Mouse (Mus musculus) spleen, adult 18-20 months (tissue): ENCODE measurements at regions not wholly inside any gene's neighbourhood (a gene's known extent, or its start where the extent isn't known, plus 50 kb on each side); places are given as distances from the start of the nearest gene placed in this dataset.

Experiments
- DNase-seq, 2 experiments: peaks; one replicate each; pipeline ENCODE4 v3.0.0; 2022; ENCODE audit warnings: mixed read lengths in 2 of 2

GRCm38 (mm10) chr13:53900406-53901025 lies 155.0 kb downstream of the Drd1 start:
- DNase-seq, result no peak

- no peak for DNase-seq
These were observed 157.2 kb downstream of the Drd1 start for GRCm38 (mm10) chr13:53898351-53898750.

GRCm38 (mm10) chr13:53897176-53897575 lies 158.3 kb downstream of the Drd1 start:
- DNase-seq, result no peak

GRCm38 (mm10) chr13:53888411-53888810 lies 167.1 kb downstream of the Drd1 start:
- DNase-seq, result no peak

- no peak for DNase-seq
These were observed 169.7 kb downstream of the Drd1 start for GRCm38 (mm10) chr13:53885756-53886155.

GRCm38 (mm10) chr13:53883206-53883605 lies 172.3 kb downstream of the Drd1 start:
- DNase-seq, result no peak

GRCm38 (mm10) chr13:53880466-53881250 lies 174.8 kb downstream of the Drd1 start:
- no peak for DNase-seq

- no peak for DNase-seq
These were observed 180.0 kb downstream of the Drd1 start for GRCm38 (mm10) chr13:53875546-53875945.

- DNase-seq, result no peak
These were observed 190.2 kb downstream of the Drd1 start for GRCm38 (mm10) chr13:53865323-53865722.

- DNase-seq, result no peak
These were observed 193.2 kb downstream of the Drd1 start for GRCm38 (mm10) chr13:53862336-53862735.

GRCm38 (mm10) chr13:53854196-53854595 lies 201.3 kb downstream of the Drd1 start:
- DNase-seq, result no peak

GRCm38 (mm10) chr13:53850146-53850545 lies 205.4 kb downstream of the Drd1 start:
- DNase-seq, result no peak

- DNase-seq, result no peak
These were observed 209.3 kb downstream of the Drd1 start for GRCm38 (mm10) chr13:53846221-53846620.

- DNase-seq, result no peak
These were observed 209.7 kb downstream of the Drd1 start for GRCm38 (mm10) chr13:53845786-53846185.

- DNase-seq, result no peak
These were observed 229.4 kb downstream of the Drd1 start for GRCm38 (mm10) chr13:53825957-53826580.

- DNase-seq, result no peak
These were observed 233.4 kb downstream of the Drd1 start for GRCm38 (mm10) chr13:53822061-53822460.

- DNase-seq, result no peak
These were observed 239.9 kb downstream of the Drd1 start for GRCm38 (mm10) chr13:53815629-53816028.

- DNase-seq, result no peak
These were observed 241.4 kb downstream of the Drd1 start for GRCm38 (mm10) chr13:53814088-53814487.

GRCm38 (mm10) chr13:53811862-53812261 lies 243.6 kb downstream of the Drd1 start:
- no peak for DNase-seq

- DNase-seq, result no peak
These were observed 244.4 kb downstream of the Drd1 start for GRCm38 (mm10) chr13:53811151-53811550.

GRCm38 (mm10) chr13:53807791-53808525 lies 247.5 kb downstream of the Drd1 start:
- DNase-seq, result no peak

GRCm38 (mm10) chr13:53805872-53806271 lies 249.6 kb downstream of the Drd1 start:
- no peak for DNase-seq

GRCm38 (mm10) chr13:53800978-53801377 lies 254.5 kb downstream of the Drd1 start:
- no peak for DNase-seq
